Comparison of ENCODE assay signal across 26 mouse cellular contexts in genomic region chr19:58726551-58726950, GRCm38 (mm10). TPM values are rescaled to one million over a fixed set of nuclear protein-coding genes. Genes with fewer than 3 reads are reported as not detected.
"Had no signal": no experiment of that assay in that cellular context is flagged by ENCODE, and none has a peak within 500 bp of the region (broad histone marks: within the 10 kb centered on the region; RNA-seq: fewer than 3 reads in every experiment).

No protein-coding gene starts in this region.

- H3K36me3 ChIP-seq: heart, embryonic 13.5 days; heart, embryonic 15.5 days; hindbrain, embryonic 12.5 days; intestine, embryonic 15.5 days; kidney, embryonic 15.5 days; limb, embryonic 10.5 days; limb, embryonic 12.5 days had no signal

- H3K9ac ChIP-seq: heart, embryonic 13.5 days; heart, embryonic 15.5 days; hindbrain, embryonic 12.5 days; hindbrain, embryonic 14.5 days; intestine, embryonic 15.5 days; kidney, embryonic 15.5 days; limb, embryonic 12.5 days; liver, embryonic 14.5 days had no signal

- H3K27ac ChIP-seq: heart, embryonic 13.5 days; heart, embryonic 15.5 days; hindbrain, embryonic 12.5 days; hindbrain, embryonic 14.5 days; intestine, embryonic 15.5 days; kidney, embryonic 15.5 days; kidney, postnatal 0 days; layer of hippocampus, adult 2 months; left cerebral cortex, adult 2 months; limb, embryonic 10.5 days; limb, embryonic 12.5 days; liver, embryonic 14.5 days had no signal

- H3K9me3 ChIP-seq: heart, embryonic 15.5 days; hindbrain, embryonic 12.5 days; intestine, embryonic 15.5 days; kidney, embryonic 15.5 days; limb, embryonic 10.5 days had no signal

- H3K4me2 ChIP-seq: heart, embryonic 11.5 days; heart, embryonic 13.5 days; heart, embryonic 15.5 days; hindbrain, embryonic 12.5 days; hindbrain, embryonic 14.5 days; intestine, embryonic 15.5 days; kidney, embryonic 15.5 days; limb, embryonic 12.5 days had no signal

- H3K4me1 ChIP-seq: heart, embryonic 13.5 days; heart, embryonic 15.5 days; hindbrain, embryonic 12.5 days; limb, embryonic 12.5 days had no signal

- H3K27me3 ChIP-seq: heart, embryonic 13.5 days; heart, embryonic 15.5 days; hindbrain, embryonic 12.5 days; intestine, embryonic 15.5 days; limb, embryonic 12.5 days had no signal

- ATAC-seq: hindbrain, embryonic 16.5 days; inflammation-experienced regulatory T-cells, adult 6 months; intestine, embryonic 15.5 days; intestine, postnatal 0 days had no signal

- DNase-seq: gastrocnemius, postnatal 14 days; gastrocnemius, postnatal 36 days; heart, adult 18-20 months; heart, postnatal 14 days; heart, postnatal 36 days; kidney, adult 18-20 months; kidney, adult 8-10 months; kidney, postnatal 14 days; liver had no signal

- H3K4me3 ChIP-seq: heart, embryonic 13.5 days; heart, embryonic 15.5 days; hindbrain, embryonic 12.5 days; intestine, embryonic 15.5 days; kidney, embryonic 15.5 days; layer of hippocampus, adult 2 months; left cerebral cortex, adult 2 months; limb, embryonic 10.5 days; limb, embryonic 12.5 days had no signal

RNA-seq across cellular contexts. Expression of gene Pnliprp1, which starts 2.1 kb away (rescaled TPM):
- polyA plus RNA-seq: hindbrain, embryonic 12.5 days; hindbrain, embryonic 14.5 days; hindbrain, embryonic 16.5 days; inflammation-experienced regulatory T-cells, adult 6 months; kidney, postnatal 0 days; limb, embryonic 12.5 days had no signal

RNA-seq across cellular contexts. Expression of gene Pnliprp2, which starts 33.0 kb away (rescaled TPM):
- polyA plus RNA-seq: heart, postnatal 0 days; hindbrain, embryonic 12.5 days; inflammation-experienced regulatory T-cells, adult 6 months had no signal
